Mouse (Mus musculus) E14TG2a.4 (cell line): ENCODE measurements around the gene Capn1.

Experiments
- CTCF ChIP-seq: conservative IDR thresholded peaks from 2 replicates; pipeline ENCODE4 v1.5.1; 2014; ENCODE audit warnings: low read length
- POU5F1 ChIP-seq: IDR thresholded peaks from 2 replicates; pipeline ENCODE4 v1.6.1; 2014; ENCODE audit warnings: low read length, borderline replicate concordance

DNA sequence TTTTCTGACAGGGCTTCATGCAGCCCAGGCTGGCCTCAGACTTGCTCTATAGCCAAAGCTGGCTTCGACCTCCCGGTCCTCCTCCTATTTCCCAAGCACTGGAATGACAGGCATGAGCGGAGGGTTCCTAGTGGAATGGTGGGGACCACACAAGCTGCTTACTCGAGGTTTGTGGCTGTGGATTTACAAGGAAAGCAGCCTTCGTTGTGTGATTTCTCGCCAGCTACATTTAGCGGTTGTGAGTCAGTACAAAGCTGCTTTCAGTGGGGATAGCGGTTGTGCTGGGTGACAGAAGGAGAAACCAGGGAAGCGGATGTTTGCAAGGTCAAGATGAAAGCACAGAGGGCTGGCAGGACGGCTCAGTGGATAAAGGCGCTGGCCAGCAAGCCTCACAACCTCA is 10.2 kb downstream of the Capn1 start:
- TF ChIP-seq CTCF = no peak
- no peak for TF ChIP-seq POU5F1
